Mouse (Mus musculus) olfactory bulb, adult 2 months (tissue): ENCODE data around the gene Eddm3b. TPM values are rescaled to one million over a fixed set of nuclear protein-coding genes. Genes with fewer than 3 reads are reported as not detected.

Experiments
- H3K27ac ChIP-seq: fragments of 200-500 bp; 2 replicates; pipeline ENCODE4 v1.5.1; 2012; ENCODE audit warnings: low read depth, low read length; ENCODE audit not compliant: insufficient read depth
- H3K4me1 ChIP-seq: fragments of 200-500 bp; 2 replicates; pipeline ENCODE4 v1.6.1; 2012; ENCODE audit warnings: low read length; ENCODE audit not compliant: control insufficient read depth, insufficient read depth
- H3K4me3 ChIP-seq: fragments of 200-500 bp; 2 replicates; pipeline ENCODE4 v1.5.1; 2012; ENCODE audit warnings: mild to moderate bottlenecking, low read depth, low read length, moderate library complexity; ENCODE audit not compliant: insufficient read depth
- CTCF ChIP-seq: fragments of 200-500 bp; IDR thresholded peaks from 2 replicates; pipeline ENCODE4 v1.5.1; 2012; ENCODE audit warnings: low read depth, mild to moderate bottlenecking, low read length, moderate library complexity; ENCODE audit not compliant: insufficient read depth
- POLR2A ChIP-seq: fragments of 200-500 bp; IDR thresholded peaks from 2 replicates; pipeline ENCODE4 v1.6.1; 2012; ENCODE audit warnings: mild to moderate bottlenecking, low read depth, low read length, moderate library complexity; ENCODE audit not compliant: insufficient read depth
- WGBS: fragments of 180-500 bp; shearing (Covaris S2); methylation state at CpG from one replicate; pipeline ENCODE4 v1.1.7; 2018; 5-methylcytosine and 5-hydroxymethylcytosine counted together
- polyA plus RNA-seq: library from polyadenylated mRNA; stranded (reverse); fragments of >200 nt; gene quantifications from 2 replicates; pipeline ENCODE4 v1.2.4, GENCODE M21; 2012; ENCODE audit warnings: low replicate concordance; ENCODE audit not compliant: missing spikeins, insufficient read depth, insufficient read length

Gene Eddm3b
- polyA plus RNA-seq, 1 experiment, result not detected

DNA sequence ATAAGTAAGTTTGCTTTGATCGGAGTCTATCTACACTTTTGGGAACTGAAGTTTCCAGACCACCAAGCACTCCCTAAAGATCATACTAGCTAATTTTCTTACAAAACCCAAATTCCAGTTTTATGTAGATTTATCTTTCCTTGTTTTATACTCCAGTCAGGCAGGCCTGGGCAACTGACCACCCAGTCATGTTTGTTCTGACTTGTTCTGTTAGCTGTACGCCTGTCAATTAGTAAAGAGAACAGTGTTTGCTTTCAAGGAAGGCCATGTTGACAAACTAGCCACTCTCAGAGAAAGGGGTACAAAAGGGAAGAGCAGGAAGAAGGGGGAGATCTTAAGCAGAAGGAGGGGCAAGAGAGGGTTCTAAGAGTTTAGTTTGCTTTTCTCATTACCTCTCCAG, 9.9 kb upstream of the Eddm3b start:
- WGBS, result 93% methylated on average over 2 of the region's 2 CpGs
- Histone ChIP-seq H3K4me3 (no peak overlapping the region), H3K27ac (no peak overlapping the region), H3K4me1 (no peaks in the 10 kb centered on the region)
- TF ChIP-seq CTCF (no peak), POLR2A (no peak)

GRCm38 (mm10) chr14:51106449-51106967, 7.7 kb upstream of the Eddm3b start:
- H3K4me1 ChIP-seq, result no peaks in the 10 kb centered on the region
- no peak overlapping the region for H3K4me3 ChIP-seq
- no peak for TF ChIP-seq POLR2A
- TF ChIP-seq CTCF, result no peak
- no peak overlapping the region for H3K27ac ChIP-seq

GRCm38 (mm10) chr14:51111966-51112365, 2.3 kb upstream of the Eddm3b start:
- TF ChIP-seq POLR2A, result no peak
- no peak for TF ChIP-seq CTCF
- Histone ChIP-seq H3K4me1 (no peaks in the 10 kb centered on the region; the same call in 1 of the 2 replicates), H3K27ac (no peak overlapping the region), H3K4me3 (no peak overlapping the region)
- 51% methylated on average over 3 of the region's 3 CpGs for WGBS

GRCm38 (mm10) chr14:51113476-51113875, 750 bp upstream of the Eddm3b start:
- H3K27ac ChIP-seq, result no peak overlapping the region
- H3K4me1 ChIP-seq, result no peaks in the 10 kb centered on the region; the same call in 1 of the 2 replicates
- WGBS, result 58% methylated on average over 9 of the region's 9 CpGs
- no peak overlapping the region for H3K4me3 ChIP-seq
- TF ChIP-seq CTCF, result no peak
- no peak for TF ChIP-seq POLR2A

GRCm38 (mm10) chr14:51125684-51126083, 11.5 kb downstream of the Eddm3b start:
- Histone ChIP-seq H3K4me3 (no peak overlapping the region), H3K4me1 (no peaks in the 10 kb centered on the region), H3K27ac (no peak overlapping the region)
- TF ChIP-seq POLR2A (no peak), CTCF (no peak)
- WGBS, result 84% methylated on average over 6 of the region's 6 CpGs

DNA sequence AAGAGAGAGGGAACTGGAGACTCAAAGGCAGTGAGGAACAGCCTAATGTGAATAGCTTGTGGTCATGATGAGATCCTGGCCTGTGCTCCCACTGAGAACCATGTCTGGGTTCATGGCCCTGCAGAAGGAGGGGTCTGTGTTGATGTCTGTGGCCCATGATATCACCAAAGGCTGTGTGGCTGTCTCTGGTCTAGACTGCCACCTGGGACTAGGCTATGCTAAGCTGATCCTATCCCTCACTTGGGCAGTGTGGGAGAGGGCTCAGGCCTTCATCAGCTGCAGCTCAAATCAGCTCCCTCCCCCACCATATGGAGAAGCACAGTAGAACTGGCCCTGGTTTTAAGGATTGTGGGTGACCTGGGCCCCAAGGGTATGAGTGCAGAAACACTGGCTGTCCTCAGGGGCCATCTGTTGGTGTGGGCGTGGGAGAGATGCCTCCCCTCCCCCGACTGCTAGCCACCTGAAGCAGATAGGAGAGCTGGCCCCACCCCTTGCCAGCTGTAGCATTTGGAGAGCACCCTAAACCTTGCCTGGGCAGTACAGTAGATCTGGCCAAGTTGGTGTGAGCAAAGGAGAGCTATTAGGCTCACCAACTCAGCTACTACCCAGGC, 13.5 kb downstream of the Eddm3b start:
- 91% methylated on average over 2 of the region's 2 CpGs for WGBS
- no peak overlapping the region for H3K27ac ChIP-seq
- no peaks in the 10 kb centered on the region for H3K4me1 ChIP-seq
- no peak overlapping the region for H3K4me3 ChIP-seq
- TF ChIP-seq CTCF (no peak), POLR2A (no peak)

- H3K4me1 ChIP-seq, result no peaks in the 10 kb centered on the region
- WGBS, result 85% methylated on average over 9 of the region's 9 CpGs
- TF ChIP-seq POLR2A, result no peak
- no peak for TF ChIP-seq CTCF
- H3K27ac ChIP-seq, result no peak overlapping the region
- no peak overlapping the region for H3K4me3 ChIP-seq
Measured at GRCm38 (mm10) chr14:51128775-51129623, 14.8 kb downstream of the Eddm3b start.

DNA sequence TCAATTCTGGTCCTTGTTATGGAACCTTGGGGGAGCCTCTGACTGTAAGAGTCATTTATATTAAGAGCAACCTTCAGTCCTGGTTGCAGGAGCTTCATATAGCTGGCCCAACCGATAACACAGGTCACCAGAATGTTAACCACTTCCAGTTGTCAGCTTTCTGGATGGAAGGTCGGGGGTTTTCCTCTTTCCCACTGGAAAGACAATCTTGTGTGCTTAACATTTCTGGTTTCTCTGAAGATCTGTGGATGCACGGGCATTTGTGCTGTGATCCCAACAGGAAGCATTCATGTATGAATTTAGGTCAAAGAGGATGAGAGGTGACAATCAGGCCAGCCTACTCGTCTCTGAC, 15.4 kb downstream of the Eddm3b start:
- 86% methylated on average over 4 of the region's 4 CpGs for WGBS
- Histone ChIP-seq H3K4me1 (no peaks in the 10 kb centered on the region), H3K4me3 (no peak overlapping the region), H3K27ac (no peak overlapping the region)
- TF ChIP-seq CTCF, result no peak
- TF ChIP-seq POLR2A, result no peak

- TF ChIP-seq CTCF, result no peak
- no peak for TF ChIP-seq POLR2A
- no peak overlapping the region for H3K4me3 ChIP-seq
- no peak overlapping the region for H3K27ac ChIP-seq
- 92% methylated on average over 9 of the region's 9 CpGs for WGBS
- H3K4me1 ChIP-seq, result no peaks in the 10 kb centered on the region
Measured at GRCm38 (mm10) chr14:51130315-51130940, 16.2 kb downstream of the Eddm3b start.
